ENCODE assay signal across 22 mouse cellular contexts in genomic region chr7:104167105-104167504, GRCm38 (mm10). TPM values are rescaled to one million over a fixed set of nuclear protein-coding genes. Genes with fewer than 3 reads are reported as not detected.
DNase-seq lines count a peak whose midpoint lies in the region; ATAC-seq lines count a peak whose summit lies in the region.
"Had no signal": no experiment of that assay in that cellular context is flagged by ENCODE, and none has a peak within 500 bp of the region (broad histone marks: within the 10 kb centered on the region; RNA-seq: fewer than 3 reads in every experiment).

No protein-coding gene starts in this region.

- 0 out of 2 replicates have a peak, but pooled peaks have one; percentile 18 for ATAC-seq in kidney, embryonic 15.5 days (replicated peaks; ENCODE audit: low FRiP score)
- peak; percentile 47 for ATAC-seq in granulocyte monocyte progenitor cell, adult 5-6 weeks (replicated peaks; ENCODE audit: poor library complexity, severe bottlenecking)
- ATAC-seq in neutrophil, adult 5-6 weeks (ENCODE audit: extremely low read depth, insufficient number of reproducible peaks, low FRiP score, poor library complexity, severe bottlenecking), result peak; percentile 49
- no peak for ATAC-seq in activated CD4-positive, CD25-positive, alpha-beta regulatory T cell, adult 4 months

- no peaks in the 10 kb centered on the region for H3K4me1 ChIP-seq in kidney, embryonic 15.5 days
- no peaks in the 10 kb centered on the region for H3K4me1 ChIP-seq in limb, embryonic 10.5 days
- H3K4me1 ChIP-seq: embryonic facial prominence, embryonic 15.5 days; forebrain, embryonic 13.5 days; midbrain, embryonic 13.5 days had no signal

- no peaks in the 10 kb centered on the region for H3K36me3 ChIP-seq in kidney, embryonic 15.5 days
- no peaks in the 10 kb centered on the region for H3K36me3 ChIP-seq in limb, embryonic 10.5 days
- H3K36me3 ChIP-seq: embryonic facial prominence, embryonic 15.5 days; midbrain, embryonic 13.5 days had no signal

- no peak overlapping the region for H3K4me2 ChIP-seq in kidney, embryonic 15.5 days
- H3K4me2 ChIP-seq: embryonic facial prominence, embryonic 15.5 days; forebrain, embryonic 13.5 days; midbrain, embryonic 13.5 days had no signal

- H3K27me3 ChIP-seq in kidney, embryonic 15.5 days, result no peaks in the 10 kb centered on the region
- no peaks in the 10 kb centered on the region for H3K27me3 ChIP-seq in limb, embryonic 10.5 days (ENCODE audit: low read depth, poor library complexity, severe bottlenecking)
- H3K27me3 ChIP-seq: embryonic facial prominence, embryonic 15.5 days; forebrain, embryonic 13.5 days; midbrain, embryonic 13.5 days had no signal

- no peak overlapping the region for H3K9ac ChIP-seq in kidney, embryonic 15.5 days
- H3K9ac ChIP-seq: embryonic facial prominence, embryonic 15.5 days; forebrain, embryonic 13.5 days; midbrain, embryonic 13.5 days had no signal

- no peak for DNase-seq in kidney, postnatal 36 days
- peak; percentile 90 for DNase-seq in 416B (ENCODE audit: low read depth)
- DNase-seq in embryo, embryonic 10 days (ENCODE audit: low spot score), result no peak
- DNase-seq in limb, embryonic 10.5 days (ENCODE audit: low spot score), result no peak
- DNase-seq: cerebellum, adult 18-20 months; heart, adult 18-20 months; heart, postnatal 10 days; kidney, postnatal 14 days; left cerebral cortex, postnatal 4 days; lung, postnatal 10 days had no signal

- H3K9me3 ChIP-seq in kidney, embryonic 15.5 days (replicated peaks), result no peaks in the 10 kb centered on the region
- H3K9me3 ChIP-seq in limb, embryonic 10.5 days (replicated peaks), result no peaks in the 10 kb centered on the region
- H3K9me3 ChIP-seq: embryonic facial prominence, embryonic 15.5 days; forebrain, embryonic 13.5 days; midbrain, embryonic 13.5 days had no signal

- H3K4me3 ChIP-seq in kidney, embryonic 15.5 days (replicated peaks), result no peak overlapping the region
- H3K4me3 ChIP-seq in limb, embryonic 10.5 days, result no peak overlapping the region
- H3K4me3 ChIP-seq: embryonic facial prominence, embryonic 15.5 days; forebrain, embryonic 13.5 days; midbrain, embryonic 13.5 days had no signal

- H3K27ac ChIP-seq in kidney, embryonic 15.5 days, result no peak overlapping the region
- no peak overlapping the region for H3K27ac ChIP-seq in limb, embryonic 10.5 days
- H3K27ac ChIP-seq: embryonic facial prominence, embryonic 15.5 days; forebrain, embryonic 13.5 days; hindbrain, postnatal 0 days; midbrain, embryonic 13.5 days had no signal

- 79% methylated on average over 6 of the region's 6 CpGs for WGBS in kidney, embryonic 15.5 days
- WGBS in limb, embryonic 10.5 days, result 87% methylated on average over 6 of the region's 6 CpGs

RNA-seq across cellular contexts. Expression of gene Olfm5, which starts 2.5 kb away (rescaled TPM):
- not detected in 2 replicates for polyA plus RNA-seq in kidney, embryonic 15.5 days (2015; fragmentation: Nextera tagmentation; extraction: Ambion mirVana)
- not detected in 2 replicates for total RNA-seq in granulocyte monocyte progenitor cell, adult 5-6 weeks (2014; fragmentation: Nextera tagmentation)
- total RNA-seq in granulocyte monocyte progenitor cell, adult 5-6 weeks (2017), result not detected in 2 replicates
- total RNA-seq in neutrophil, adult 5-6 weeks (2017), result not detected in 2 replicates
- polyA plus RNA-seq in activated CD4-positive, CD25-positive, alpha-beta regulatory T cell, adult 4 months (2017; shearing (Covaris generic)), result not detected
- polyA plus RNA-seq in limb, embryonic 10.5 days (2016; fragmentation: Nextera tagmentation; extraction: Ambion mirVana), result not detected in 2 replicates
- total RNA-seq: heart, adult 18-20 months; heart, postnatal 10 days; hindbrain, postnatal 0 days; layer of hippocampus, postnatal 25 days; left cerebral cortex, postnatal 4 days had no signal
- polyA plus RNA-seq: cortical plate, adult 2 months; forebrain, embryonic 13.5 days; hindbrain, postnatal 0 days; midbrain, embryonic 13.5 days; neural tube, embryonic 11.5 days; small intestine, adult 2 months had no signal

RNA-seq across cellular contexts. Expression of gene Olfr648, which starts 16.1 kb away (rescaled TPM):
- polyA plus RNA-seq in kidney, embryonic 15.5 days (2015; fragmentation: Nextera tagmentation; extraction: Ambion mirVana), result 0.10 and 0.14 TPM in 2 replicates
- total RNA-seq in granulocyte monocyte progenitor cell, adult 5-6 weeks (2014; fragmentation: Nextera tagmentation), result not detected in 2 replicates
- total RNA-seq in granulocyte monocyte progenitor cell, adult 5-6 weeks (2017), result 0.26 TPM in 1 of 2 replicates, not detected in the other
- 0.12 TPM in 1 of 2 replicates, not detected in the other for total RNA-seq in neutrophil, adult 5-6 weeks (2017)
- under 1 TPM; 0.28 to 0.47 TPM for polyA plus RNA-seq in activated CD4-positive, CD25-positive, alpha-beta regulatory T cell, adult 4 months (2017; shearing (Covaris generic))
- 0.16 and 0.29 TPM in 2 replicates for polyA plus RNA-seq in limb, embryonic 10.5 days (2016; fragmentation: Nextera tagmentation; extraction: Ambion mirVana)
- total RNA-seq: heart, adult 18-20 months; heart, postnatal 10 days; hindbrain, postnatal 0 days had no signal
- polyA plus RNA-seq: small intestine, adult 2 months had no signal

RNA-seq across cellular contexts. Expression of gene Ubqlnl, which starts 16.7 kb away (rescaled TPM):
- polyA plus RNA-seq in kidney, embryonic 15.5 days (2015; fragmentation: Nextera tagmentation; extraction: Ambion mirVana), result not detected in 2 replicates
- total RNA-seq in granulocyte monocyte progenitor cell, adult 5-6 weeks (2014; fragmentation: Nextera tagmentation), result not detected in 2 replicates
- total RNA-seq in granulocyte monocyte progenitor cell, adult 5-6 weeks (2017), result not detected in 2 replicates
- total RNA-seq in neutrophil, adult 5-6 weeks (2017), result not detected in 2 replicates
- polyA plus RNA-seq in activated CD4-positive, CD25-positive, alpha-beta regulatory T cell, adult 4 months (2017; shearing (Covaris generic)), result not detected
- polyA plus RNA-seq in limb, embryonic 10.5 days (2016; fragmentation: Nextera tagmentation; extraction: Ambion mirVana), result not detected in 2 replicates
- total RNA-seq: heart, adult 18-20 months; heart, postnatal 10 days; hindbrain, postnatal 0 days; layer of hippocampus, postnatal 25 days; left cerebral cortex, postnatal 4 days had no signal
- polyA plus RNA-seq: cortical plate, adult 2 months; forebrain, embryonic 13.5 days; hindbrain, postnatal 0 days; midbrain, embryonic 13.5 days; neural tube, embryonic 11.5 days; small intestine, adult 2 months had no signal

RNA-seq across cellular contexts. Expression of gene Ubqln3, which starts 24.0 kb away (rescaled TPM):
- polyA plus RNA-seq in kidney, embryonic 15.5 days (2015; fragmentation: Nextera tagmentation; extraction: Ambion mirVana), result not detected in 2 replicates
- not detected in 2 replicates for total RNA-seq in granulocyte monocyte progenitor cell, adult 5-6 weeks (2014; fragmentation: Nextera tagmentation)
- total RNA-seq in granulocyte monocyte progenitor cell, adult 5-6 weeks (2017), result not detected in 2 replicates
- total RNA-seq in neutrophil, adult 5-6 weeks (2017), result not detected in 2 replicates
- polyA plus RNA-seq in activated CD4-positive, CD25-positive, alpha-beta regulatory T cell, adult 4 months (2017; shearing (Covaris generic)), result not detected
- polyA plus RNA-seq in limb, embryonic 10.5 days (2016; fragmentation: Nextera tagmentation; extraction: Ambion mirVana), result not detected in 2 replicates
- total RNA-seq: heart, adult 18-20 months; heart, postnatal 10 days; hindbrain, postnatal 0 days; layer of hippocampus, postnatal 25 days; left cerebral cortex, postnatal 4 days had no signal
- polyA plus RNA-seq: cortical plate, adult 2 months; forebrain, embryonic 13.5 days; hindbrain, postnatal 0 days; midbrain, embryonic 13.5 days; neural tube, embryonic 11.5 days; small intestine, adult 2 months had no signal

RNA-seq across cellular contexts. Expression of gene Olfr649, which starts 28.7 kb away (rescaled TPM):
- not detected in 2 replicates for polyA plus RNA-seq in kidney, embryonic 15.5 days (2015; fragmentation: Nextera tagmentation; extraction: Ambion mirVana)
- not detected in 2 replicates for total RNA-seq in granulocyte monocyte progenitor cell, adult 5-6 weeks (2014; fragmentation: Nextera tagmentation)
- not detected in 2 replicates for total RNA-seq in granulocyte monocyte progenitor cell, adult 5-6 weeks (2017)
- total RNA-seq in neutrophil, adult 5-6 weeks (2017), result not detected in 2 replicates
- not detected for polyA plus RNA-seq in activated CD4-positive, CD25-positive, alpha-beta regulatory T cell, adult 4 months (2017; shearing (Covaris generic))
- polyA plus RNA-seq in limb, embryonic 10.5 days (2016; fragmentation: Nextera tagmentation; extraction: Ambion mirVana), result not detected in 2 replicates
- total RNA-seq: heart, adult 18-20 months; heart, postnatal 10 days; hindbrain, postnatal 0 days; layer of hippocampus, postnatal 25 days; left cerebral cortex, postnatal 4 days had no signal
- polyA plus RNA-seq: cortical plate, adult 2 months; embryonic facial prominence, embryonic 15.5 days; forebrain, embryonic 13.5 days; hindbrain, postnatal 0 days; midbrain, embryonic 13.5 days; neural tube, embryonic 11.5 days; small intestine, adult 2 months had no signal
